Mouse (Mus musculus) spleen, adult 2 months (tissue): Measurements from ENCODE around the gene Ctc1. TPM values are rescaled to one million over a fixed set of nuclear protein-coding genes. Genes with fewer than 3 reads are reported as not detected.

ENCODE experiments used
- DNase-seq, 2 experiments: peaks; one replicate each; pipeline versions ENCODE4 v3.0.0 to v3.0.0-alpha.2; 2012 to 2021; ENCODE audit warnings: low spot score in 2 of 2, low read depth in 1 of 2
- H3K27ac ChIP-seq: fragments of 200-500 bp; 2 replicates; pipeline ENCODE4 v1.5.1; 2012; ENCODE audit warnings: low read length, inconsistent platforms; ENCODE audit not compliant: insufficient read depth
- H3K27me3 ChIP-seq: fragments of 200-500 bp; 2 replicates; pipeline ENCODE4 v1.6.1; 2012; ENCODE audit warnings: mild to moderate bottlenecking, moderate library complexity, low read length, inconsistent platforms; ENCODE audit not compliant: control insufficient read depth, insufficient read depth
- H3K36me3 ChIP-seq: fragments of 200-500 bp; 2 replicates; pipeline ENCODE4 v1.6.1; 2012; ENCODE audit warnings: mild to moderate bottlenecking, low read length, inconsistent platforms; ENCODE audit not compliant: control insufficient read depth, insufficient read depth
- H3K4me1 ChIP-seq: fragments of 200-500 bp; 2 replicates; pipeline ENCODE4 v1.6.1; 2011; ENCODE audit warnings: inconsistent platforms; ENCODE audit not compliant: control insufficient read depth, insufficient read depth, insufficient read length
- H3K4me3 ChIP-seq: fragments of 200-500 bp; 2 replicates; pipeline ENCODE4 v1.5.1; 2011; ENCODE audit warnings: mild to moderate bottlenecking, inconsistent platforms; ENCODE audit not compliant: insufficient read depth, insufficient read length; ENCODE audit errors: extremely low read depth
- CTCF ChIP-seq: fragments of 200-500 bp; IDR thresholded peaks from 2 replicates; pipeline ENCODE4 v1.5.1; 2011; ENCODE audit warnings: mild to moderate bottlenecking, inconsistent platforms; ENCODE audit not compliant: insufficient read depth, insufficient read length, insufficient replicate concordance; ENCODE audit errors: extremely low read depth
- POLR2A ChIP-seq: fragments of 200-500 bp; IDR thresholded peaks from 2 replicates; pipeline ENCODE4 v1.6.1; 2011; ENCODE audit warnings: low read depth, low read length, inconsistent platforms
- WGBS: fragments of 180-500 bp; shearing (Covaris S2); methylation state at CpG from one replicate; pipeline ENCODE4 v1.1.7; 2018; 5-methylcytosine and 5-hydroxymethylcytosine counted together
- polyA plus RNA-seq: library from polyadenylated mRNA; depleted of rRNA; stranded (reverse); fragments of >200 nt; gene quantifications from 2 replicates; pipeline ENCODE4 v1.2.3, GENCODE M21; 2012

Gene Ctc1
- polyA plus RNA-seq, 1 experiment = 27.2 TPM

- TF ChIP-seq POLR2A (no peak), CTCF (no peak)
- 11% methylated on average over 20 of the region's 20 CpGs for WGBS
Measured at GRCm38 (mm10) chr11:69036486-69037230, 20.9 kb downstream of the Ctc1 start.

GRCm38 (mm10) chr11:69037231-69038061, 21.7 kb downstream of the Ctc1 start:
- TF ChIP-seq CTCF (no peak), POLR2A (no peak)
- H3K4me1 ChIP-seq = peaks cover 10% of the 10 kb centered on the region
- H3K36me3 ChIP-seq = peaks cover 1% of the 10 kb centered on the region; the same call in 1 of the 2 replicates
- peak; percentile 77 to 79 for DNase-seq
- H3K27ac ChIP-seq = peak overlapping the region; percentile 48
- H3K4me3 ChIP-seq = peak overlapping the region; percentile 88
- no peaks in the 10 kb centered on the region for H3K27me3 ChIP-seq
- under 1% methylated on average over 34 of the region's 34 CpGs for WGBS

More at GRCm38 (mm10) chr11:69036486-69037230, 20.9 kb downstream of the Ctc1 start:
- peak; percentile 71 to 80 for DNase-seq
- Histone ChIP-seq H3K27me3 (no peaks in the 10 kb centered on the region), H3K4me1 (peaks cover 10% of the 10 kb centered on the region), H3K36me3 (peaks cover 1% of the 10 kb centered on the region; the same call in 1 of the 2 replicates), H3K4me3 (peak overlapping the region; percentile 88), H3K27ac (peak overlapping the region; percentile 48)

- Histone ChIP-seq H3K36me3 (peaks cover 1% of the 10 kb centered on the region; the same call in 1 of the 2 replicates), H3K4me3 (no peak overlapping the region), H3K4me1 (peaks cover 13% of the 10 kb centered on the region), H3K27me3 (no peaks in the 10 kb centered on the region), H3K27ac (no peak overlapping the region)
- WGBS = 86% methylated on average over 5 of the region's 5 CpGs
- DNase-seq = no peak
- TF ChIP-seq CTCF (no peak), POLR2A (no peak)
Measured at GRCm38 (mm10) chr11:69038173-69038572, 22.5 kb downstream of the Ctc1 start.

GRCm38 (mm10) chr11:69045531-69046394, 30.1 kb downstream of the Ctc1 start, which contains the start of gene Aurkb:
Gene Aurkb, plus strand, starts transcription at chr11:69045647.
- WGBS = under 1% methylated on average over 54 of the region's 54 CpGs
- peaks cover 6% of the 10 kb centered on the region; the same call in 1 of the 2 replicates for H3K4me1 ChIP-seq
- H3K27me3 ChIP-seq = no peaks in the 10 kb centered on the region
- TF ChIP-seq CTCF = no peak
- no peak for TF ChIP-seq POLR2A
- peak; percentile 78 to 80 for DNase-seq
- peak within 1 kb of the TSS; percentile 99 for H3K27ac ChIP-seq
- no peaks in the 10 kb centered on the region for H3K36me3 ChIP-seq
- peak within 1 kb of the TSS; percentile 81 for H3K4me3 ChIP-seq

DNA sequence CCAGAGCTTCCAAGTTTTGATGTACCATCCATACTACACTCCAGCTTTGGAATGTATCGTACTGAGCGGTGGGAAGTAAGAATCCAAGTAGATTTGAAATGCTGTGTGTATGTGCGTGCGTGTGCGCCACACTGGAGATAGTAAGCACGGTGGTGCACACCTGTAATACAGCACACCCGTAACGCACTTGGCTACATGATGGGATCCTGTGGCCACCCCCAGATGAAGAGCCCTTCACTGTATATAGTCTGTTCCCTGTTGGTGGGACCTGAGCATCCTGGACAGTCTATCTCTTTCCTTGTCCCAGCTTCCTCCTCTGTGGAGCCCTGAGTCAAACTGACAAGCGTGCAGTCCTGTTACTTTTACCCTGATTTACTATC, 30.7 kb downstream of the Ctc1 start:
- no peak overlapping the region for H3K27ac ChIP-seq
- peak overlapping the region; percentile 31; the same call in 1 of the 2 replicates for H3K4me3 ChIP-seq
- no peaks in the 10 kb centered on the region for H3K27me3 ChIP-seq
- TF ChIP-seq CTCF (no peak), POLR2A (no peak)
- DNase-seq = no peak
- 10% methylated on average over 9 of the region's 9 CpGs for WGBS
- peaks cover 6% of the 10 kb centered on the region; the same call in 1 of the 2 replicates for H3K4me1 ChIP-seq
- no peaks in the 10 kb centered on the region for H3K36me3 ChIP-seq

DNA sequence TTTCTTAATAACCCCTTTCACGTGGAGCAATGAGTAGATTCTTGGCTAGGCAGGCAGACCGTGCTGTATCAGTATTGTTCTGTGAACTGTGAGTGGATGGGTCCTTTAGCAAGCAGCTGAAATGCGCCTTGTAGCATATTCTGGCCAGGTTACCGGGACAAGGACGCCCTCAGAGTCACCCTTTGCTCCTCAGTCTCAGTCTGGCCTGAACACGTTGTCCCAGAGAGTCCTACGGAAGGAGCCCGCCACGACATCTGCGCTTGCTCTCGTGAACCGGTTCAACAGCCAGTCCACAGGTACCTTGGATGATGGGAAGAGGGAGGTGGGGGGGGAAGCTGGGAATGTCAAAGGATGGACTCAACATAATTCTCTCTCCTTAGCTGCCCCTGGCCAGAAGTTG, 31.9 kb downstream of the Ctc1 start:
- peaks cover 6% of the 10 kb centered on the region; the same call in 1 of the 2 replicates for H3K4me1 ChIP-seq
- TF ChIP-seq CTCF = no peak
- no peak for TF ChIP-seq POLR2A
- H3K36me3 ChIP-seq = no peaks in the 10 kb centered on the region
- no peak overlapping the region for H3K27ac ChIP-seq
- WGBS = 97% methylated on average over 12 of the region's 12 CpGs
- H3K27me3 ChIP-seq = no peaks in the 10 kb centered on the region
- no peak overlapping the region for H3K4me3 ChIP-seq
- no peak for DNase-seq
